Mouse (Mus musculus): ENCODE measurements at regions not wholly inside any gene's neighbourhood (a gene's known extent, or its start where the extent isn't known, plus 50 kb on each side); places are given as distances from the start of the nearest gene placed in this dataset.
A peak's percentile ranks its signal among the peaks of the same experiment; 100 is the strongest.

DNA sequence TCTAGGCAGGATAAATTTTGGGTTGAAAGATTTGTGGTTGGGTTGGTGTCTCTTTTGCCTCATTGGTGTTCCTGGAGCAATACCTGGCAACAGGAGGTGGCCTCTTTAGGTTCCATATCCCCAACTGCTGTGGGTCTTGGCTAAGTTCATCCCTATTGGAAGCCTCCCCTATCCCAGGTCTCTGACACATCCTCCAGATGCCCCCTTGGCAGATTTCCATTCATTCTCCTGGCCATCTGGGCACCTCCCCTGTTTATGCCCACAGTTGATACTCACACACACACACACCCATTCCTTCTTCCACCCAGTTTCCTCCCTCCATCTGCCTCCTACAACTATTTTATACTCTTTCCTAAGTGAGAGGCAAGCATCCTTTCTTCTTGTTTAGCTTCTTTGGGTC, 984.9 kb upstream of the Gm12353 start:
- H3K4me1 ChIP-seq (replicated peaks; ENCODE audit: control insufficient read depth, insufficient read depth), result no peaks in the 10 kb centered on the region
- ATAC-seq (ENCODE audit: low FRiP score, low TSS enrichment), result no peak
- no peaks in the 10 kb centered on the region for H3K27me3 ChIP-seq (ENCODE audit: control insufficient read depth, insufficient read depth, low read length)
- no peak overlapping the region for H3K27ac ChIP-seq (replicated peaks)
- H3K4me3 ChIP-seq (ENCODE audit: low read depth, low read length), result no peak overlapping the region
- no peak for TF ChIP-seq EP300 (optimal IDR thresholded peaks at IDR 0.05)
- TF ChIP-seq CTCF (IDR thresholded peaks at IDR 0.05; ENCODE audit: low read depth), result no peak
- H3K9ac ChIP-seq (ENCODE audit: low read length), result no peak overlapping the region
- H3K36me3 ChIP-seq (ENCODE audit: control insufficient read depth, insufficient read depth, low read length), result no peaks in the 10 kb centered on the region
- no peak for DNase-seq (ENCODE audit: low spot score)
- H3K9me3 ChIP-seq (ENCODE audit: control insufficient read depth, low read length), result no peaks in the 10 kb centered on the region
- no peak overlapping the region for H3K4me2 ChIP-seq (replicated peaks; ENCODE audit: low read depth)

DNA sequence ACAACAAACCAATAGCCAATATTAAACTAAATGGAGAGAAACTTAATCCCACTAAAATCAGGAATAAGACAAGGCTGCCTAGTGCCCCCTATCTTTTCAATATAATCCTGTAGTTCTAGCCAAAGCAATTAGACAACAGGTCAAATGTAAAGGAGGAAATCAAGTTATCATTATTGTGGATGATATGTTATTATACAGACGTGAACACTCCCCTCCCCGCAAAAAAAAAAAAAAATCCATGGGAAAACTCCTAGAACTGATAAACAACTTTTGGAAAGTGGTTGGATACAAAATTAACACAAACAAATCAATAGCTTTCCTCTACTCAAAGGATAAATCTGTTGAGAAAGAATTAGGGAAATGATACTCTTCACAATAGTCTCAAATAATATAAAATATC, 966.2 kb upstream of the Gm12353 start:
- WGBS, result 75% methylated on average over 2 of the region's 2 CpGs
- DNase-seq (ENCODE audit: low spot score) (no peak), ATAC-seq (ENCODE audit: low FRiP score, low TSS enrichment) (no peak)
- TF ChIP-seq CTCF (IDR thresholded peaks at IDR 0.05; ENCODE audit: low read depth), result no peak
- Histone ChIP-seq H3K4me2 (replicated peaks; ENCODE audit: low read depth) (no peak overlapping the region), H3K36me3 (ENCODE audit: control insufficient read depth, insufficient read depth, low read length) (no peaks in the 10 kb centered on the region), H3K9me3 (ENCODE audit: control insufficient read depth, low read length) (no peaks in the 10 kb centered on the region), H3K9ac (ENCODE audit: low read length) (no peak overlapping the region), H3K27ac (replicated peaks) (no peak overlapping the region), H3K27me3 (ENCODE audit: control insufficient read depth, insufficient read depth, low read length) (no peaks in the 10 kb centered on the region), H3K4me1 (replicated peaks; ENCODE audit: control insufficient read depth, insufficient read depth) (no peaks in the 10 kb centered on the region), H3K4me3 (ENCODE audit: low read depth, low read length) (no peak overlapping the region)

DNA sequence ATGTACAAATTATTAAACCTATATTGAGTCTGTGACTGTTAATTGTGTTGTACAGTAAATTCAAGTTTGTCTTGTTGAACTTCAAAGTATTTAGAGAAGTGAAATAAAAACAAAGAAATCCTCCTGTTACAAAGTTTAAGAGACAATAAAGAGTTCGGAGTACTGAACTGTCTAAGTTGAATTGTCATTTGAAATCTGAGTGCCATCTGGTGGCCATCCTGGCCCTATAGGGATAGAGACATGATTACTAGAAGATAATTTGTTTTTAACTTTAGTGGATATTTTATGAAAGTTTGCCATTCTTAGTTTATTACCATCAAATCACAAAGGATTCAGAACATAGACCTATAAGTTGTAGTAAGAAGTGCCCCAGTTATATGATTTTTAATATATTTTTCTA, 956.1 kb upstream of the Gm12353 start:
- H3K4me1 ChIP-seq (replicated peaks; ENCODE audit: control insufficient read depth, insufficient read depth), result no peaks in the 10 kb centered on the region
- H3K4me2 ChIP-seq (replicated peaks; ENCODE audit: low read depth), result no peak overlapping the region
- ATAC-seq (ENCODE audit: low FRiP score, low TSS enrichment) (no peak), DNase-seq (ENCODE audit: low spot score) (no peak)
- no peak overlapping the region for H3K9ac ChIP-seq (ENCODE audit: low read length)
- no peaks in the 10 kb centered on the region for H3K36me3 ChIP-seq (ENCODE audit: control insufficient read depth, insufficient read depth, low read length)
- H3K9me3 ChIP-seq (ENCODE audit: control insufficient read depth, low read length), result no peaks in the 10 kb centered on the region
- TF ChIP-seq EP300 (optimal IDR thresholded peaks at IDR 0.05) (no peak), CTCF (IDR thresholded peaks at IDR 0.05; ENCODE audit: low read depth) (peak; percentile 59)
- no peak overlapping the region for H3K27ac ChIP-seq (replicated peaks)
- H3K27me3 ChIP-seq (ENCODE audit: control insufficient read depth, insufficient read depth, low read length), result no peaks in the 10 kb centered on the region
- 39% methylated on average over 1 of the region's 1 CpGs for WGBS
- no peak overlapping the region for H3K4me3 ChIP-seq (ENCODE audit: low read depth, low read length)

DNA sequence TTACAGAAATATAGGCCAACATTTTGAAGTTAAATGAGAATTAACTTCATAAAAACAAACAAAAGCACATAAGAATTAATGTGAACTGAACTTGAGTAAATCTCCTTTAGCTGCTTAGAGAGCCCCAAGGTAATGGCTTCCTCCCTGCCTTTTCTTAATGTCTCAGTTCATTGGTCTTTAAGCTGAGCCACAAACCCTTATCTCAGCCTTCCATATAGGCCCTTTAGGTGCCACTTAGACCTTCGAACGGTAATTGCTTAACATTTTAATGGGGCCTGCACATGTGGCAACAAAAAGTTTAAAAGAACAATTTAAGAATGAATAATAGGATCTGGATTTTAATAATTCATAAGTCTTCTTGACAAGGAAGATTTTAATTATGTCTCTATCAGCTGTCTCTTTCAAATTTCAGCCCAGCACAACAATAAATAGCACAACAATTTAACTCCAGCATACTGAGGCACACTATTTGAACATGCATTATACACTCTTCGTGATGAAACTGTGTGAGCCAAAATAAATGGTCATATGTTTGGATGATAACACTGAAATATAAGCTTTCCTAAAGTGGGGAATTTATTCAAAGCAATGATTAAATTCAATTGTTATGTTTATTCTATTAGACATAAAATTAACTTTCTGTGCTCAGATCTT, 919.2 kb upstream of the Gm12353 start:
- WGBS, result 55% methylated on average over 3 of the region's 3 CpGs
- no peak for ATAC-seq (ENCODE audit: low FRiP score, low TSS enrichment)
- DNase-seq (ENCODE audit: low spot score), result no peak
- Histone ChIP-seq H3K4me2 (replicated peaks; ENCODE audit: low read depth) (no peak overlapping the region), H3K36me3 (ENCODE audit: control insufficient read depth, insufficient read depth, low read length) (no peaks in the 10 kb centered on the region), H3K9ac (ENCODE audit: low read length) (no peak overlapping the region), H3K27me3 (ENCODE audit: control insufficient read depth, insufficient read depth, low read length) (no peaks in the 10 kb centered on the region), H3K4me3 (ENCODE audit: low read depth, low read length) (no peak overlapping the region), H3K9me3 (ENCODE audit: control insufficient read depth, low read length) (no peaks in the 10 kb centered on the region), H3K27ac (replicated peaks) (no peak overlapping the region), H3K4me1 (replicated peaks; ENCODE audit: control insufficient read depth, insufficient read depth) (no peaks in the 10 kb centered on the region)
- TF ChIP-seq CTCF (IDR thresholded peaks at IDR 0.05; ENCODE audit: low read depth) (no peak), EP300 (optimal IDR thresholded peaks at IDR 0.05) (no peak)

DNA sequence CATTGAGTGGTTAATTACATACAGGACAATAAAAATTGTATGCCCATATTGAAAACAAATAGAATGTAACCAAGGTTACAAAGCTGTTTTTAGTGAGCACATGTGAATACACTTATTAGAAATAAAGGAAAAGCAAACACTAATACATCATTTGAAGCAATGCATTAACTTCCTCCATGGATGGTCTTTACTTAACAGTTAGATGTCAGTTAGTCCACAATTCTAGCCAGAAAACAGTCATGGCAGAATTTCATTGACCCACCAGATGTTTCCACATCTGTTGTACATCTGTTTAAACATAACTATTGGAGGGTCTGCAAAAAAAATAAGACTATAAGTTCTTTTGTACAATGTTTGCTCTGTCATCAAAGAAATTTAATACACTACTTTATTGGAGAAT, 911.2 kb upstream of the Gm12353 start:
- Histone ChIP-seq H3K9ac (ENCODE audit: low read length) (no peak overlapping the region), H3K36me3 (ENCODE audit: control insufficient read depth, insufficient read depth, low read length) (no peaks in the 10 kb centered on the region), H3K4me3 (ENCODE audit: low read depth, low read length) (no peak overlapping the region), H3K4me1 (replicated peaks; ENCODE audit: control insufficient read depth, insufficient read depth) (no peaks in the 10 kb centered on the region), H3K9me3 (ENCODE audit: control insufficient read depth, low read length) (no peaks in the 10 kb centered on the region), H3K27me3 (ENCODE audit: control insufficient read depth, insufficient read depth, low read length) (no peaks in the 10 kb centered on the region), H3K27ac (replicated peaks) (no peak overlapping the region), H3K4me2 (replicated peaks; ENCODE audit: low read depth) (no peak overlapping the region)
- DNase-seq (ENCODE audit: low spot score), result no peak
- no peak for ATAC-seq (ENCODE audit: low FRiP score, low TSS enrichment)
- TF ChIP-seq CTCF (IDR thresholded peaks at IDR 0.05; ENCODE audit: low read depth), result no peak

DNA sequence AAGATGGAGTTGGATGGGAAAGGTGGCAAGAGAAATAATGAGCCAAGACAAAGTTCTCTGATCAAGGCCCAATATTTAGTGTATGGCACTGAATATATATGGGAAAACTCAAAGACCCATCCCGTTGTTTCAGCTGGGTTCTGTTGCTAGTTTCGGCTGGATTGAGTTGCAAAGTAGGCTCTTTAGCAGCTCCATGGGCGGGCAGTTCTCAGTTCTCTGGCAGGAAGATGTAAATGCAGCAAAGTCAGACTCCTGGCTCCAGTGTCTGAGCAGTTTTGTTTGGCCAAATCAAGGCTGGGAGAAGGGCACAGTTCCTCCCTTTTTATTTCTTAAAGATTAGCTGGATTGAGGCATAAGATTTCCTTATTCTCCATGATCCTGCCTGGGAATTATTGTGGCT, 909.0 kb upstream of the Gm12353 start:
- Histone ChIP-seq H3K9me3 (ENCODE audit: control insufficient read depth, low read length) (no peaks in the 10 kb centered on the region), H3K4me1 (replicated peaks; ENCODE audit: control insufficient read depth, insufficient read depth) (no peaks in the 10 kb centered on the region), H3K9ac (ENCODE audit: low read length) (no peak overlapping the region), H3K27ac (replicated peaks) (no peak overlapping the region), H3K36me3 (ENCODE audit: control insufficient read depth, insufficient read depth, low read length) (no peaks in the 10 kb centered on the region), H3K27me3 (ENCODE audit: control insufficient read depth, insufficient read depth, low read length) (no peaks in the 10 kb centered on the region), H3K4me2 (replicated peaks; ENCODE audit: low read depth) (no peak overlapping the region), H3K4me3 (ENCODE audit: low read depth, low read length) (no peak overlapping the region)
- ATAC-seq (ENCODE audit: low FRiP score, low TSS enrichment) (no peak), DNase-seq (ENCODE audit: low spot score) (no peak)
- TF ChIP-seq EP300 (optimal IDR thresholded peaks at IDR 0.05) (no peak), CTCF (IDR thresholded peaks at IDR 0.05; ENCODE audit: low read depth) (no peak)
- 52% methylated on average over 3 of the region's 3 CpGs for WGBS
